Comparison of ENCODE assay signal across 8 mouse cellular contexts in genomic region chr3:82998772-82999463, GRCm38 (mm10). TPM values are rescaled to one million over a fixed set of nuclear protein-coding genes. Genes with fewer than 3 reads are reported as not detected.
DNase-seq lines count a peak whose midpoint lies in the region; ATAC-seq and TF ChIP-seq lines count a peak whose summit lies in the region.

No protein-coding gene starts in this region.

- peak; percentile 92 for ATAC-seq in forebrain, embryonic 16.5 days
- peak; percentile 77 for ATAC-seq in intestine, embryonic 14.5 days (replicated peaks; ENCODE audit: low FRiP score, low TSS enrichment, low read depth)
- no peak for ATAC-seq in monocyte, adult 5-6 weeks (replicated peaks; ENCODE audit: insufficient number of reproducible peaks, low FRiP score, low TSS enrichment, poor library complexity, severe bottlenecking)

- H3K9me3 ChIP-seq in forebrain, embryonic 16.5 days (ENCODE audit: control insufficient read depth, low read length), result no peaks in the 10 kb centered on the region
- H3K9me3 ChIP-seq in intestine, embryonic 14.5 days (ENCODE audit: control insufficient read depth, low read length), result no peaks in the 10 kb centered on the region

- H3K27ac ChIP-seq in forebrain, embryonic 16.5 days (ENCODE audit: low read length), result no peak overlapping the region
- no peak overlapping the region for H3K27ac ChIP-seq in intestine, embryonic 14.5 days (ENCODE audit: low read depth)

- no peak overlapping the region for H3K4me3 ChIP-seq in forebrain, embryonic 16.5 days (replicated peaks; ENCODE audit: low read length)
- H3K4me3 ChIP-seq in intestine, embryonic 14.5 days (ENCODE audit: low read depth, low read length), result no peak overlapping the region

- H3K4me1 ChIP-seq in forebrain, embryonic 16.5 days (replicated peaks; ENCODE audit: control insufficient read depth, insufficient read depth, low read length), result peaks cover 8% of the 10 kb centered on the region
- H3K4me1 ChIP-seq in intestine, embryonic 14.5 days (replicated peaks; ENCODE audit: control insufficient read depth, insufficient read depth, low read length), result no peaks in the 10 kb centered on the region; the same call in 1 of the 2 replicates

- H3K36me3 ChIP-seq in forebrain, embryonic 16.5 days (ENCODE audit: control insufficient read depth, insufficient read depth), result no peaks in the 10 kb centered on the region
- no peaks in the 10 kb centered on the region for H3K36me3 ChIP-seq in intestine, embryonic 14.5 days (ENCODE audit: control insufficient read depth, insufficient read depth, low read length)

- 25% methylated on average over 8 of the region's 8 CpGs for WGBS in forebrain, embryonic 16.5 days
- WGBS in intestine, embryonic 14.5 days, result 32% methylated on average over 8 of the region's 8 CpGs

- H3K27me3 ChIP-seq in forebrain, embryonic 16.5 days (replicated peaks; ENCODE audit: control insufficient read depth, insufficient read depth, low read length), result no peaks in the 10 kb centered on the region
- H3K27me3 ChIP-seq in intestine, embryonic 14.5 days (replicated peaks; ENCODE audit: control insufficient read depth, insufficient read depth, low read length), result no peaks in the 10 kb centered on the region

- intact Hi-C loops in left cerebral cortex, postnatal 4 days (cut with DNase I), result loop anchor here (5.0 kb wide), 2 partner anchors 122 to 278 kb away; partner anchors contain the start of gene Rbm46

- TF ChIP-seq CTCF in brain, embryonic 14.5 days (IDR thresholded peaks at IDR 0.05; ENCODE audit: borderline replicate concordance, extremely low read depth, insufficient read depth, insufficient read length), result peak; percentile 55

- no peak overlapping the region for H3K9ac ChIP-seq in forebrain, embryonic 16.5 days (replicated peaks; ENCODE audit: low read depth, low read length)
- H3K9ac ChIP-seq in intestine, embryonic 14.5 days (ENCODE audit: low read length), result no peak overlapping the region

- no peak overlapping the region for H3K4me2 ChIP-seq in forebrain, embryonic 16.5 days (ENCODE audit: low read length)
- no peak overlapping the region for H3K4me2 ChIP-seq in intestine, embryonic 14.5 days (ENCODE audit: low read length)

- DNase-seq in right cerebral cortex, adult 2 months (ENCODE audit: low spot score in 2 of 2), result peak; percentile 47 to 60
- no peak for DNase-seq in right cerebral cortex, postnatal 4 days
- peak; percentile 93 for DNase-seq in brain, embryonic 14.5 days (ENCODE audit: low read depth)
- peak; percentile 63 for DNase-seq in intestine, embryonic 14.5 days (ENCODE audit: low spot score)
- DNase-seq in left cerebral cortex, postnatal 4 days, result peak; percentile 12
- peak; percentile 75 for DNase-seq in naive thymus-derived CD4-positive, alpha-beta T cell, adult 2 months (ENCODE audit: low read depth)

- no peak for TF ChIP-seq POLR2A in brain, embryonic 14.5 days (IDR thresholded peaks at IDR 0.05; ENCODE audit: borderline replicate concordance, extremely low read depth, insufficient read depth, insufficient read length, poor library complexity, severe bottlenecking)

RNA-seq across cellular contexts. Expression of gene Fgg, which starts 8.6 kb away (rescaled TPM):
- polyA plus RNA-seq in brain, embryonic 14.5 days (2012; rRNA removed), result 0.08 and 0.16 TPM in 2 replicates
- 0.11 TPM in 1 of 2 replicates, not detected in the other for polyA plus RNA-seq in forebrain, embryonic 16.5 days (2015; fragmentation: Nextera tagmentation; extraction: Ambion mirVana)
- not detected in 2 replicates for polyA plus RNA-seq in intestine, embryonic 14.5 days (2014; fragmentation: Nextera tagmentation; extraction: Ambion mirVana)
- not detected for total RNA-seq in left cerebral cortex, postnatal 4 days (2021)
- total RNA-seq in monocyte, adult 5-6 weeks (2017), result not detected in 3 replicates

RNA-seq across cellular contexts. Expression of gene Fga, which starts 27.0 kb away (rescaled TPM):
- polyA plus RNA-seq in brain, embryonic 14.5 days (2012; rRNA removed), result 0.09 and 0.10 TPM in 2 replicates
- polyA plus RNA-seq in forebrain, embryonic 16.5 days (2015; fragmentation: Nextera tagmentation; extraction: Ambion mirVana), result 0.10 TPM in 1 of 2 replicates, not detected in the other
- 0.11 and 0.24 TPM in 2 replicates for polyA plus RNA-seq in intestine, embryonic 14.5 days (2014; fragmentation: Nextera tagmentation; extraction: Ambion mirVana)
- not detected for total RNA-seq in left cerebral cortex, postnatal 4 days (2021)
- total RNA-seq in monocyte, adult 5-6 weeks (2017), result not detected in 3 replicates

RNA-seq across cellular contexts. Expression of gene Fgb, which starts 50.7 kb away (rescaled TPM):
- 0.06 and 0.08 TPM in 2 replicates for polyA plus RNA-seq in brain, embryonic 14.5 days (2012; rRNA removed)
- 0.09 TPM in 1 of 2 replicates, not detected in the other for polyA plus RNA-seq in forebrain, embryonic 16.5 days (2015; fragmentation: Nextera tagmentation; extraction: Ambion mirVana)
- 1.2 TPM in 2 replicates for polyA plus RNA-seq in intestine, embryonic 14.5 days (2014; fragmentation: Nextera tagmentation; extraction: Ambion mirVana)
- not detected for total RNA-seq in left cerebral cortex, postnatal 4 days (2021)
- not detected in 3 replicates for total RNA-seq in monocyte, adult 5-6 weeks (2017)

RNA-seq across cellular contexts. Expression of gene Plrg1, which starts 56.4 kb away (rescaled TPM):
- 87.6 and 101 TPM in 2 replicates for polyA plus RNA-seq in brain, embryonic 14.5 days (2012; rRNA removed)
- polyA plus RNA-seq in forebrain, embryonic 16.5 days (2015; fragmentation: Nextera tagmentation; extraction: Ambion mirVana), result 112 and 123 TPM in 2 replicates
- 97.8 and 109 TPM in 2 replicates for polyA plus RNA-seq in intestine, embryonic 14.5 days (2014; fragmentation: Nextera tagmentation; extraction: Ambion mirVana)
- 10 to 100 TPM; 58.6 to 60.0 TPM for total RNA-seq in left cerebral cortex, postnatal 4 days (2021)
- 57.3 to 72.2 TPM (median 57.9 TPM) in 3 replicates for total RNA-seq in monocyte, adult 5-6 weeks (2017)
